Mouse (Mus musculus): ENCODE data around the gene Ier5. TPM values are rescaled to one million over a fixed set of nuclear protein-coding genes. Genes with fewer than 3 reads are reported as not detected.

The Ier5 gene
- polyA plus RNA-seq, 2 experiments from 2014 or later, result 5.0 to 7.9 TPM

GRCm38 (mm10) chr1:155098486-155099279 is 753 bp downstream of the Ier5 start:
- ATAC-seq, result peak; percentile 21

GRCm38 (mm10) chr1:155097931-155098485 is 1.4 kb downstream of the Ier5 start:
- peak; percentile 70 for ATAC-seq

- no peak for ATAC-seq
Observed at GRCm38 (mm10) chr1:155097354-155097753, 2.1 kb downstream of the Ier5 start.

GRCm38 (mm10) chr1:155096620-155097261 is 2.7 kb downstream of the Ier5 start:
- ATAC-seq, result peak; percentile 5

- no peak for ATAC-seq
Observed at GRCm38 (mm10) chr1:155093971-155094707, 5.3 kb downstream of the Ier5 start.

- no peak for ATAC-seq
Observed at GRCm38 (mm10) chr1:155093145-155093791, 6.2 kb downstream of the Ier5 start.

GRCm38 (mm10) chr1:155091842-155092800 is 7.3 kb downstream of the Ier5 start:
- no peak for ATAC-seq

GRCm38 (mm10) chr1:155091374-155091841 is 8.0 kb downstream of the Ier5 start:
- ATAC-seq, result peak; percentile 44

- ATAC-seq, result no peak
Observed at GRCm38 (mm10) chr1:155090736-155091135, 8.7 kb downstream of the Ier5 start.

- ATAC-seq, result no peak
Observed at GRCm38 (mm10) chr1:155090327-155090726, 9.1 kb downstream of the Ier5 start.

GRCm38 (mm10) chr1:155088847-155089603 is 10.4 kb downstream of the Ier5 start:
- ATAC-seq, result peak; percentile 14

GRCm38 (mm10) chr1:155088046-155088445 is 11.4 kb downstream of the Ier5 start:
- no peak for ATAC-seq

- peak; percentile 43 for ATAC-seq
Observed at GRCm38 (mm10) chr1:155086893-155087292, 12.5 kb downstream of the Ier5 start.

GRCm38 (mm10) chr1:155086416-155086815 is 13.0 kb downstream of the Ier5 start:
- no peak for ATAC-seq

- no peak for ATAC-seq
Observed at GRCm38 (mm10) chr1:155084839-155085238, 14.6 kb downstream of the Ier5 start.

- peak; percentile 59 for ATAC-seq
Observed at GRCm38 (mm10) chr1:155083271-155084265, 15.9 kb downstream of the Ier5 start.

- peak; percentile 8 for ATAC-seq
Observed at GRCm38 (mm10) chr1:155082965-155083268, 16.5 kb downstream of the Ier5 start.

- no peak for ATAC-seq
Observed at GRCm38 (mm10) chr1:155082158-155082964, 17.1 kb downstream of the Ier5 start.

Measured in activated CD4-positive, CD25-positive, alpha-beta regulatory T cell, adult 4 months (primary cell).